Mouse (Mus musculus) neural tube, embryonic 15.5 days (tissue): ENCODE measurements around the gene Golph3l. TPM values are rescaled to one million over a fixed set of nuclear protein-coding genes. Genes with fewer than 3 reads are reported as not detected.

Experiments
- ATAC-seq: fragments of 200-750 bp; cut with Nextera tagmentation; 2 replicates; pipeline ENCODE4 v1.8.0; 2017; ENCODE audit warnings: mild to moderate bottlenecking, moderate TSS enrichment, moderate library complexity; ENCODE audit not compliant: low FRiP score
- H3K27ac ChIP-seq: fragments of 300-500 bp; sonication (generic); replicated peaks from 2 replicates; pipeline ENCODE4 v1.5.1; 2015; ENCODE audit warnings: mild to moderate bottlenecking, inconsistent platforms
- H3K27me3 ChIP-seq: fragments of 300-500 bp; sonication (generic); replicated peaks from 2 replicates; pipeline ENCODE4 v1.6.1; 2015; ENCODE audit warnings: inconsistent platforms
- H3K36me3 ChIP-seq: fragments of 300-500 bp; sonication (generic); 2 replicates; pipeline ENCODE4 v1.6.1; 2015; ENCODE audit warnings: inconsistent platforms
- H3K4me1 ChIP-seq: fragments of 300-500 bp; sonication (generic); 2 replicates; pipeline ENCODE4 v1.6.1; 2015; ENCODE audit warnings: inconsistent platforms
- H3K4me2 ChIP-seq: fragments of 300-500 bp; sonication (generic); 2 replicates; pipeline ENCODE4 v1.6.1; 2015; ENCODE audit warnings: inconsistent platforms, mild to moderate bottlenecking, moderate library complexity
- H3K4me3 ChIP-seq: fragments of 300-500 bp; sonication (generic); replicated peaks from 2 replicates; pipeline ENCODE4 v1.5.1; 2015; ENCODE audit warnings: mild to moderate bottlenecking, inconsistent platforms
- H3K9ac ChIP-seq: fragments of 300-500 bp; sonication (generic); replicated peaks from 2 replicates; pipeline ENCODE4 v1.6.1; 2015; ENCODE audit warnings: mild to moderate bottlenecking, inconsistent platforms
- H3K9me3 ChIP-seq: fragments of 300-500 bp; sonication (generic); replicated peaks from 2 replicates; pipeline ENCODE4 v1.6.1; 2016; ENCODE audit warnings: inconsistent platforms
- WGBS: fragments of 180-500 bp; shearing (Covaris S2); methylation state at CpG from one replicate; pipeline ENCODE4 v1.1.7; 2015; ENCODE audit warnings: mixed read lengths; 5-methylcytosine and 5-hydroxymethylcytosine counted together
- polyA plus RNA-seq: library from polyadenylated mRNA; unstranded; fragments of >200 nt; fragmentation: Nextera tagmentation; extraction: Ambion mirVana; gene quantifications from 2 replicates; pipeline ENCODE4 v1.2.1, GENCODE M21; 2015

Gene Golph3l
- polyA plus RNA-seq, 1 experiment from 2014 or later = 24.8 TPM

DNA sequence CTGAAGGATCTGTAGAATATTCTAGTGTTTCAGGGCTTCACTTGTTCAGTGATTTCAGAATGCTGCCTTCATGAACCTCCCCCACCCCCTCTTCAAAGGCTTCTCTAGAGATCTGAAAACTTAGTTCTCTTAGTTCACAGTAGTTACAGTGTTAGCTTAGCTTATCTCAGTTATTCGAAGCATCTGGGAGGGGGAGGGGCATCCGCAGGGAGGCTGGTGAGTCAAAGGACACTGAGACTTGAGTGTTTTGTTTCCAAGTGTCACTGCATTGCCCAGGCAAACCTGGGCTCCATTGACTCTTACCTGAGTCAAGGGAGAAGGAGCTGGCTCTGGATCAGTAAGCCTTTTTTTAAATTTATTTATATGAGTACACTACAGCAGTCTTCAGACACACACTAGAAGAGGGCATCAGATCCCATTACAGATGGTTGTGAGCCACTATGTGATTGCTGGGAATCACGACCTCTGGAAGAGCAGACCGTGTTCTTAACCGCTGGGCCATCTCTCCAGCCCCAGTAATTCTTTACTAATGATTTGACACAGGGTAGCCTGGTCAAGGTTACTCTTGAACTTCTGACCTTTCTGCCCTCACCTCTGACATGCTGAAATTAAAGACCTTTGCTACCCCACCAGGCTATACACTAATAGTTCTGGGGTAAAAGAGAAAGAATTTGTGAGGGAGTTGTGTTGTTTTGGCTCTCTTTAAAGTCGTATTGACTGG lies 77.5 kb downstream of the Golph3l start:
- H3K4me1 ChIP-seq = peaks cover 61% of the 10 kb centered on the region
- peaks cover 27% of the 10 kb centered on the region for H3K36me3 ChIP-seq
- WGBS = 74% methylated on average over 6 of the region's 6 CpGs
- no peaks in the 10 kb centered on the region for H3K9me3 ChIP-seq
- H3K9ac ChIP-seq = no peak overlapping the region
- no peaks in the 10 kb centered on the region for H3K27me3 ChIP-seq
- no peak overlapping the region for H3K4me2 ChIP-seq
- ATAC-seq = no peak
- H3K27ac ChIP-seq = 0 out of 2 replicates have a peak overlapping the region, but pooled peaks have one; percentile 9
- no peak overlapping the region for H3K4me3 ChIP-seq

DNA sequence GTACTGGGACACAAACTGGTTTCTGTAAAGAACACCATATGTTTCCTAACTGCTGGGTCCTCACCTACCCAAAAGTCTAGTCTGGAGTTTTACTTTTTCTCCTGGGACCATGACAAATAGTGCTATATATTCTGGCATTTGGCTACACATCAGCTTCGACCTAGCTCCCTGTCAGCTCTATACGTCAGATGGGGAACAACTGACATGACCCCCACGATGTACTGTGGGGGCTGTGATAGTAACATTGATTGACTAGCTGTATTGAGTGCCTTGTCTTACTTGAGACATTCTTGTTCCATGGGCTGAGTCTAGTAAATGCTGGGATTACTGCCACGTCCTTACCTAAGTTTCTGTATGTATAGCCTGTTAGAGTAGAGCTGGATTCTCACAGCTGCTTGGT lies 78.8 kb downstream of the Golph3l start:
- ATAC-seq = no peak
- H3K4me2 ChIP-seq = peak overlapping the region; percentile 1; the same call in 1 of the 2 replicates

GRCm38 (mm10) chr3:95668026-95668425 lies 79.3 kb downstream of the Golph3l start:
- Histone ChIP-seq H3K9ac (no peak overlapping the region; the same call in 1 of the 2 replicates), H3K9me3 (no peaks in the 10 kb centered on the region), H3K4me2 (peak overlapping the region; percentile 1; the same call in 1 of the 2 replicates), H3K27ac (peak overlapping the region; percentile 76), H3K4me3 (no peak overlapping the region), H3K4me1 (peaks cover 57% of the 10 kb centered on the region), H3K36me3 (peaks cover 16% of the 10 kb centered on the region), H3K27me3 (no peaks in the 10 kb centered on the region)
- ATAC-seq = peak; percentile 63; the same call in 1 of the 2 replicates
- 25% methylated on average over 7 of the region's 7 CpGs for WGBS

More for the DNA sequence above, 78.8 kb downstream of the Golph3l start:
- Histone ChIP-seq H3K27ac (peak overlapping the region; percentile 76), H3K9ac (no peak overlapping the region; the same call in 1 of the 2 replicates), H3K4me1 (peaks cover 57% of the 10 kb centered on the region), H3K4me3 (no peak overlapping the region), H3K9me3 (no peaks in the 10 kb centered on the region), H3K36me3 (peaks cover 21% of the 10 kb centered on the region), H3K27me3 (no peaks in the 10 kb centered on the region)
- WGBS = 57% methylated on average over 4 of the region's 4 CpGs

Other genes starting within 250 kb of the Golph3l start
- gene Setdb1, start 231.7 kb upstream of the Golph3l start, polyA plus RNA-seq = 37.6 and 38.3 TPM in 2 replicates
- gene 4930558C23Rik, start 186.1 kb upstream of the Golph3l start, polyA plus RNA-seq = not detected in 2 replicates
- 14.2 and 20.5 TPM in 2 replicates for gene Arnt, start 154.5 kb upstream of the Golph3l start, polyA plus RNA-seq
- gene Ctsk, start 89.7 kb upstream of the Golph3l start, polyA plus RNA-seq = 10.7 and 12.0 TPM in 2 replicates
- gene Ctss, start 62.1 kb upstream of the Golph3l start, polyA plus RNA-seq = 22.4 and 25.4 TPM in 2 replicates
- gene Hormad1, start 29.3 kb upstream of the Golph3l start, polyA plus RNA-seq = not detected in 2 replicates
- 102 and 109 TPM in 2 replicates for gene Ensa, start 36.1 kb downstream of the Golph3l start, polyA plus RNA-seq
- gene Mcl1, start 69.9 kb downstream of the Golph3l start, polyA plus RNA-seq = 41.4 and 42.0 TPM in 2 replicates
- gene Adamtsl4, start 99.0 kb downstream of the Golph3l start, polyA plus RNA-seq = 1.3 and 1.6 TPM in 2 replicates
- 11.6 and 11.8 TPM in 2 replicates for gene Ecm1, start 150.6 kb downstream of the Golph3l start, polyA plus RNA-seq
- gene Tars2, start 171.3 kb downstream of the Golph3l start, polyA plus RNA-seq = 49.4 and 52.7 TPM in 2 replicates
- gene Rprd2, start 229.9 kb downstream of the Golph3l start, polyA plus RNA-seq = 20.3 and 22.3 TPM in 2 replicates